Mouse (Mus musculus) urinary bladder, postnatal 25 days (tissue): ENCODE measurements around the gene Iqgap1.

Experiments
- DNase-seq: peaks from one replicate; pipeline ENCODE4 v3.0.0; 2022; ENCODE audit warnings: low spot score

Gene Iqgap1

GRCm38 (mm10) chr7:80718471-80718870 lies 107.3 kb downstream of the Iqgap1 start:
- DNase-seq = no peak

- no peak for DNase-seq
Measured at GRCm38 (mm10) chr7:80716758-80717157, 109.0 kb downstream of the Iqgap1 start.

- DNase-seq = no peak
Measured at GRCm38 (mm10) chr7:80715306-80715705, 110.5 kb downstream of the Iqgap1 start.

GRCm38 (mm10) chr7:80711496-80711895 lies 114.3 kb downstream of the Iqgap1 start:
- no peak for DNase-seq

- no peak for DNase-seq
Measured at GRCm38 (mm10) chr7:80710333-80710732, 115.4 kb downstream of the Iqgap1 start.

- DNase-seq = no peak
Measured at GRCm38 (mm10) chr7:80704066-80704465, 121.7 kb downstream of the Iqgap1 start.

- DNase-seq = no peak
Measured at GRCm38 (mm10) chr7:80702510-80702909, 123.3 kb downstream of the Iqgap1 start.

- no peak for DNase-seq
Measured at GRCm38 (mm10) chr7:80699709-80700108, 126.1 kb downstream of the Iqgap1 start.

- DNase-seq = no peak
Measured at GRCm38 (mm10) chr7:80698940-80699339, 126.8 kb downstream of the Iqgap1 start.

- no peak for DNase-seq
Measured at GRCm38 (mm10) chr7:80697859-80698258, 127.9 kb downstream of the Iqgap1 start.

GRCm38 (mm10) chr7:80696903-80697302 lies 128.9 kb downstream of the Iqgap1 start:
- no peak for DNase-seq

GRCm38 (mm10) chr7:80696334-80696733 lies 129.4 kb downstream of the Iqgap1 start:
- no peak for DNase-seq

- DNase-seq = no peak
Measured at GRCm38 (mm10) chr7:80692472-80692871, 133.3 kb downstream of the Iqgap1 start.

- no peak for DNase-seq
Measured at GRCm38 (mm10) chr7:80691131-80691530, 134.6 kb downstream of the Iqgap1 start.

- DNase-seq = no peak
Measured at GRCm38 (mm10) chr7:80689221-80689591, 136.6 kb downstream of the Iqgap1 start.

- peak; percentile 63 for DNase-seq
Measured at GRCm38 (mm10) chr7:80688556-80689220, 137.1 kb downstream of the Iqgap1 start, which contains the start of gene Crtc3. Gene Crtc3 (minus strand): TSS chr7:80688877.

- peak; percentile 43 for DNase-seq
Measured at GRCm38 (mm10) chr7:80687721-80688555, 137.8 kb downstream of the Iqgap1 start.

- no peak for DNase-seq
Measured at GRCm38 (mm10) chr7:80685639-80686038, 140.1 kb downstream of the Iqgap1 start.

GRCm38 (mm10) chr7:80682630-80683029 lies 143.1 kb downstream of the Iqgap1 start:
- no peak for DNase-seq

- DNase-seq = no peak
Measured at GRCm38 (mm10) chr7:80680218-80680847, 145.4 kb downstream of the Iqgap1 start.

- no peak for DNase-seq
Measured at GRCm38 (mm10) chr7:80672323-80672722, 153.5 kb downstream of the Iqgap1 start.

- DNase-seq = no peak
Measured at GRCm38 (mm10) chr7:80670889-80671288, 154.9 kb downstream of the Iqgap1 start.

- DNase-seq = no peak
Measured at GRCm38 (mm10) chr7:80667190-80667589, 158.6 kb downstream of the Iqgap1 start.
